Mouse (Mus musculus): ENCODE data around the gene Itm2a. TPM values are rescaled to one million over a fixed set of nuclear protein-coding genes. Genes with fewer than 3 reads are reported as not detected.

The Itm2a gene
- polyA plus RNA-seq (2015; fragmentation: Nextera tagmentation; extraction: Ambion mirVana): 706 and 721 TPM in 2 replicates

- DNase-seq (ENCODE audit: low spot score): peak; percentile 60
Observed at GRCm38 (mm10) chrX:107402915-107403912, at the start of gene Itm2a. Gene Itm2a (minus strand): TSS chrX:107403376.

GRCm38 (mm10) chrX:107435887-107436286, 32.7 kb upstream of the Itm2a start:
- DNase-seq (ENCODE audit: low spot score): peak; percentile 32

- DNase-seq (ENCODE audit: low spot score): peak; percentile 40
Observed at GRCm38 (mm10) chrX:107421304-107421703, 18.1 kb upstream of the Itm2a start.

- no peak for DNase-seq (ENCODE audit: low spot score)
Observed at GRCm38 (mm10) chrX:107417345-107417744, 14.2 kb upstream of the Itm2a start.

GRCm38 (mm10) chrX:107415999-107416398, 12.8 kb upstream of the Itm2a start:
- no peak for DNase-seq (ENCODE audit: low spot score)

- peak; percentile 45 for DNase-seq (ENCODE audit: low spot score)
Observed at GRCm38 (mm10) chrX:107402481-107402880, 695 bp downstream of the Itm2a start.

GRCm38 (mm10) chrX:107399087-107399486, 4.1 kb downstream of the Itm2a start:
- DNase-seq (ENCODE audit: low spot score): no peak

GRCm38 (mm10) chrX:107393256-107393655, 9.9 kb downstream of the Itm2a start:
- DNase-seq (ENCODE audit: low spot score): no peak

GRCm38 (mm10) chrX:107375329-107375728, 27.8 kb downstream of the Itm2a start:
- no peak for DNase-seq (ENCODE audit: low spot score)

Other genes starting within 250 kb of the Itm2a start
- 7.8 and 10.2 TPM in 2 replicates for gene Gpr174, start 147.5 kb downstream of the Itm2a start, polyA plus RNA-seq (2015; fragmentation: Nextera tagmentation; extraction: Ambion mirVana)